Mouse (Mus musculus) neural tube, embryonic 11.5 days (tissue): ENCODE data around the gene Prrx2. TPM values are rescaled to one million over a fixed set of nuclear protein-coding genes. Genes with fewer than 3 reads are reported as not detected.
"Not testable (repeated sequence)": the region's sequence is repeated elsewhere in the genome, so short reads cannot be mapped to it uniquely, and the experiment has no call there.

Experiments
- ATAC-seq: fragments of 200-750 bp; cut with Nextera tagmentation; 2 replicates; pipeline ENCODE4 v1.8.0; 2017; ENCODE audit warnings: moderate number of reproducible peaks, mild to moderate bottlenecking, moderate TSS enrichment, moderate library complexity; ENCODE audit not compliant: insufficient read depth, low FRiP score, low TSS enrichment
- DNase-seq: peaks from one replicate; pipeline ENCODE4 v3.0.0-alpha.2; 2015; ENCODE audit warnings: low spot score
- H3K27ac ChIP-seq: fragments of 300-500 bp; sonication (generic); 2 replicates; pipeline ENCODE4 v1.5.1; 2014; ENCODE audit warnings: low read depth, mild to moderate bottlenecking, low read length
- H3K27me3 ChIP-seq: fragments of 300-500 bp; sonication (generic); 2 replicates; pipeline ENCODE4 v1.6.1; 2014; ENCODE audit warnings: mild to moderate bottlenecking, low read length, mixed read lengths; ENCODE audit not compliant: control insufficient read depth, insufficient read depth
- H3K36me3 ChIP-seq: fragments of 300-500 bp; sonication (generic); 2 replicates; pipeline ENCODE4 v1.6.1; 2014; ENCODE audit warnings: mild to moderate bottlenecking, low read length, moderate library complexity, mixed read lengths; ENCODE audit not compliant: control insufficient read depth, insufficient read depth
- H3K4me1 ChIP-seq: fragments of 300-500 bp; sonication (generic); 2 replicates; pipeline ENCODE4 v1.6.1; 2014; ENCODE audit warnings: low read length, mixed read lengths; ENCODE audit not compliant: control insufficient read depth, insufficient read depth
- H3K4me2 ChIP-seq: fragments of 300-500 bp; sonication (generic); 2 replicates; pipeline ENCODE4 v1.6.1; 2014; ENCODE audit warnings: low read depth, mild to moderate bottlenecking, moderate library complexity
- H3K4me3 ChIP-seq: fragments of 300-500 bp; sonication (generic); 2 replicates; pipeline ENCODE4 v1.5.1; 2014; ENCODE audit warnings: low read depth, low read length
- H3K9ac ChIP-seq: fragments of 300-500 bp; sonication (generic); 2 replicates; pipeline ENCODE4 v1.6.1; 2014; ENCODE audit warnings: mild to moderate bottlenecking, low read length
- H3K9me3 ChIP-seq: fragments of 300-500 bp; sonication (generic); 2 replicates; pipeline ENCODE4 v1.6.1; 2016; ENCODE audit warnings: low read length; ENCODE audit not compliant: control insufficient read depth
- WGBS: fragments of 180-500 bp; shearing (Covaris S2); extraction: QIAGEN DNeasy Blood & Tissue Kit; methylation state at CpG from one replicate; pipeline ENCODE4 v1.1.7; 2014; 5-methylcytosine and 5-hydroxymethylcytosine counted together
- polyA plus RNA-seq: library from polyadenylated mRNA; unstranded; fragments of >200 nt; fragmentation: Nextera tagmentation; extraction: Ambion mirVana; gene quantifications from 2 replicates; pipeline ENCODE4 v1.2.1, GENCODE M21; 2014

Prrx2 gene
- polyA plus RNA-seq, 1 experiment from 2014 or later = 8.9 TPM

DNA sequence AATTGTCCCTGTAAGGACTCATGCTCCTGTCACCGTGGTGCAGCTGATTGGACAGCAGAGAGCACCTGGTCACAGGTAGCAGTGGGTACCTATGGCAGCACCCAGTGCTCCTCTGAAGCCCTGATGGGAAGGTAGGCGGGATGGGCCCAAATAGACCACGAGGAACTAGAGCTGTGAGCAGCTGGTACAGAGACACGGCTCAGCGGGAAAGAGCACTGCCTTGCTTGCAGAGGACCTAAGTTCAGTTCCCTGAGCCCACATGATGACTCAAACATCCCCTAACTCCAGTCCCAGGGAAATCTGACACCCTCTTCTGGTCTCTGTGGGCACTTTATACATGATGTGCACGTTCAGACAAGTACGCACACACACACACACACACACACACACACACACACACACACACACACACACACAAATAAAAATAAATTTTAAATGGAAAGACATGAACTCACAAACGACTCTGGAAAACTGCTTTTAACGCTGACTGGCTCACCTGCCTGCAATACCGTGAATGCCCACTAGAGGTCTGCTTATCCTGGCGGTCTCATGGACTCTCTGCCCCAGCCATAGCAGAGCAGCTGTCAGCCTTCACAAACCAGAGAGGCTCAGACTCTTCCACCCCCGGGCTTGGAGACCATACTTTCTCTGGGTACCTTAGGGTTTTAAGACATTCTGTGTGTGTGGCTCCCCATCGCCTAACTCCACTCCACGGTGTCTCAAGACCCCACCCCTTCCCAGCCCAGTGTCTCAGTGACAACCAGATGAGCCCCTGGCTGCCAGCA lies 93.3 kb downstream of the Prrx2 start:
- H3K36me3 ChIP-seq = no peaks in the 10 kb centered on the region
- H3K4me3 ChIP-seq = no peak overlapping the region
- no peak for ATAC-seq
- no peaks in the 10 kb centered on the region for H3K9me3 ChIP-seq
- no peak overlapping the region for H3K4me2 ChIP-seq
- no peaks in the 10 kb centered on the region for H3K27me3 ChIP-seq
- no peak overlapping the region for H3K27ac ChIP-seq
- no peak overlapping the region for H3K9ac ChIP-seq
- 23% methylated on average over 14 of the region's 14 CpGs for WGBS
- no peaks in the 10 kb centered on the region for H3K4me1 ChIP-seq
- peak; percentile 80 for DNase-seq

DNA sequence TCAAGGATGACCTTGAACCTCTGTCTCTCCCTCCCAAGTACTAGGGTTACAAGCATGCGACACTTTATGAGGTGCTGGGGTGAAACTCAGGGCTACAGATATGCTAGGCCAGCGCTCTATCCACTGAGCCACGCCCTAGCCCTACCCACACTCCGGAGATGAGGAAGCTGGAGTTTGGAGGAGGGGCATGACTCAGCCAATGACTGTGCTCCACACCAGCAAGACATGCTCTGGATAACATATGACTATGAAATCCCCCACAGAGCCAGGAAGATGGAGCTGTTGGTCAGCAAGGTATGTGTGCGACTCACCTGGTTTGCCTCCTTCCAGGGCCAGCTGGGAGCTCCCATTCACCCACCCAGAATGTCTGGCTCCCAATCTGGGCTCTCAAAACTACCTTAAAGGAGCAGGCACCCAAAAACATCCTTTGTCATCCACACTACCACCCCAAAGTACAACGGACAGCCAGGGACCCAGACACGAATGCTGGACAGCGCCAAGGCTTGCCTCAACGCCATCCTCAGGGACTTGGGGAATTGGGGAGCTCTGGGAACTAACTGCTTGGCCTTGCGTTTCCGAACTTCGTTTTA lies 94.2 kb downstream of the Prrx2 start:
- WGBS = 28% methylated on average over 12 of the region's 12 CpGs
- ATAC-seq = no peak
- H3K4me3 ChIP-seq = 0 out of 2 replicates have a peak overlapping the region, but pooled peaks have one; percentile 0

DNA sequence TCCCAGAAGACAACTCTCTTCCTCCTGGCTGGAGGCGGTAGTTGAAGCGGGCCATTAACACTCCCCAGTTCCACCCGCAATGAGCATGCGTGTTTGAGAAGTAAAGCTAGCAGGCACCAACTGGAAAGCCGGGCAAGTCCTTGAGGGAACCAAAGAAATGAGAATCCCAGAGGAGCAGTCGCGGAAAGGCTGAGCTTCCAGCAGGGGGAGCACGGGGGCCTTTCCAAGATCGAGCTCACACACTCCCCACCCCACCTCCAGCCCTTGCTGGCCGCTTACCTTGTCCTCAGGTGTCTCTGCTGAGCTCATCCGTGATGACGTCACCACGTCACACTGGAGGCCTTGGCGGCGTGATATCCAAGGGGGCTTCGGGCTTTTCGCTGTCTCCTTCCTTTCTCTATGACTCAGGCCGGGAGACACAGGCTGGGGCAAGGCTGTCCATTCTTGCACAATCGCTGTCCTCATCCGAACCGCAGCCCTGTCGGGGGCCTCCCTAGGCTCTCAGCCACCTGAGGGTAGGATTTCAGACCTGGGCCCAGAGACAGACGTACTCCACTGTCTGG lies 94.8 kb downstream of the Prrx2 start, which contains the start of gene Ptges:
Gene Ptges (minus strand): TSS at position 381 of the 563 bp plus-strand sequence.
- Histone ChIP-seq H3K9me3 (no peaks in the 10 kb centered on the region), H3K27me3 (no peaks in the 10 kb centered on the region), H3K36me3 (no peaks in the 10 kb centered on the region), H3K27ac (no peak within 1 kb of the TSS), H3K4me2 (peak within 1 kb of the TSS; percentile 36), H3K9ac (no peak within 1 kb of the TSS), H3K4me3 (0 out of 2 replicates have a peak within 1 kb of the TSS, but pooled peaks have one; percentile 0), H3K4me1 (no peaks in the 10 kb centered on the region)
- 5% methylated on average over 23 of the region's 23 CpGs for WGBS
- ATAC-seq = no peak
- DNase-seq = peak; percentile 77

More for the DNA sequence above, 94.2 kb downstream of the Prrx2 start:
- no peak for DNase-seq
- Histone ChIP-seq H3K9me3 (no peaks in the 10 kb centered on the region), H3K4me1 (no peaks in the 10 kb centered on the region), H3K4me2 (peak overlapping the region; percentile 36), H3K27ac (no peak overlapping the region), H3K36me3 (no peaks in the 10 kb centered on the region), H3K9ac (no peak overlapping the region), H3K27me3 (no peaks in the 10 kb centered on the region)

DNA sequence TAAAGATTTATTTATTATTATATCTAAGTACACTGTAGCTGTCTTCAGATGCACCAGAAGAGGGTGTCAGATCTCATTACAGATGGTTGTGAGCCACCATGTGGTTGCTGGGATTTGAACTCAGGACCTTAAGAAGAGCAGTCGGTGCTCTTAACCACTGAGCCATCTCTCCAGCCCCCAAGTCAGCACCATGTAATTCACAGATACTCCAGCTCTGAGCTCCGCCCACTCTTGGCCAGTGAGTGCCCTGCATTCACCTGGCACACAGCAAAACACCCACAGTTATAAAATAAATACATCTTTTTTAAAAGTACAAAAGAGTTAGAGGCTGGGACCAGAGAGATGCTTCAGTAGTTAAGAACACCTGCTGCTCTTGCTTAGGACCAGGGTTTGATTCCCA lies 96.1 kb downstream of the Prrx2 start:
- H3K27me3 ChIP-seq, H3K4me3 ChIP-seq, ATAC-seq, H3K4me1 ChIP-seq, DNase-seq, H3K9me3 ChIP-seq, H3K4me2 ChIP-seq, H3K36me3 ChIP-seq, H3K9ac ChIP-seq, H3K27ac ChIP-seq: not testable (repeated sequence)
- WGBS = 89% methylated on average over 2 of the region's 2 CpGs

Other genes starting within 250 kb of the Prrx2 start
- 0.48 TPM in 1 of 2 replicates, not detected in the other for gene Cstad, start 239.9 kb upstream of the Prrx2 start, polyA plus RNA-seq
- gene 1700001O22Rik, start 31.3 kb upstream of the Prrx2 start, polyA plus RNA-seq = 1.8 and 2.5 TPM in 2 replicates
- 110 and 111 TPM in 2 replicates for gene Ntmt1, start 27.1 kb upstream of the Prrx2 start, polyA plus RNA-seq
- gene Asb6, start 4.6 kb upstream of the Prrx2 start, polyA plus RNA-seq = 32.3 and 36.9 TPM in 2 replicates
- gene Ptges, start 94.9 kb downstream of the Prrx2 start, polyA plus RNA-seq = 2.6 and 4.3 TPM in 2 replicates
- gene Tor1b, start 118.0 kb downstream of the Prrx2 start, polyA plus RNA-seq = 20.7 and 22.7 TPM in 2 replicates
- 71.0 and 81.8 TPM in 2 replicates for gene Tor1a, start 133.0 kb downstream of the Prrx2 start, polyA plus RNA-seq
- 62.4 and 70.7 TPM in 2 replicates for gene BC005624, start 147.2 kb downstream of the Prrx2 start, polyA plus RNA-seq
- gene Usp20, start 147.3 kb downstream of the Prrx2 start, polyA plus RNA-seq = 17.9 and 18.2 TPM in 2 replicates